Mouse (Mus musculus) cerebellum, adult 9-10 months (tissue): ENCODE results near the gene Ubl7.

ENCODE experiments used
- DNase-seq: peaks from one replicate; pipeline ENCODE4 v3.0.0; 2022

Gene Ubl7

GRCm38 (mm10) chr9:57921491-57922060, 10.8 kb downstream of the Ubl7 start:
- DNase-seq, result peak; percentile 91

GRCm38 (mm10) chr9:57922381-57922780, 11.6 kb downstream of the Ubl7 start:
- peak; percentile 56 for DNase-seq

- peak; percentile 57 for DNase-seq
Observed at GRCm38 (mm10) chr9:57923046-57923445, 12.3 kb downstream of the Ubl7 start.

- peak; percentile 28 for DNase-seq
Observed at GRCm38 (mm10) chr9:57931166-57931767, 20.5 kb downstream of the Ubl7 start.

- no peak for DNase-seq
Observed at GRCm38 (mm10) chr9:57932253-57932652, 21.5 kb downstream of the Ubl7 start.

- DNase-seq, result peak; percentile 94
Observed at GRCm38 (mm10) chr9:57932831-57933602, 22.2 kb downstream of the Ubl7 start.

- DNase-seq, result peak; percentile 93
Observed at GRCm38 (mm10) chr9:57935683-57936437, 25.1 kb downstream of the Ubl7 start.

- peak; percentile 59 for DNase-seq
Observed at GRCm38 (mm10) chr9:57937171-57937570, 26.4 kb downstream of the Ubl7 start.

GRCm38 (mm10) chr9:57937651-57938050, 26.9 kb downstream of the Ubl7 start:
- DNase-seq, result peak; percentile 85

GRCm38 (mm10) chr9:57938225-57939055, 27.7 kb downstream of the Ubl7 start:
- DNase-seq, result peak; percentile 75

GRCm38 (mm10) chr9:57939431-57940348, 28.9 kb downstream of the Ubl7 start, which contains the start of gene Sema7a:
TSS of gene Sema7a (plus strand) at chr9:57940112.
- peak; percentile 82 for DNase-seq

GRCm38 (mm10) chr9:57940349-57940794, 29.6 kb downstream of the Ubl7 start:
- peak; percentile 74 for DNase-seq

GRCm38 (mm10) chr9:57940861-57941638, 30.3 kb downstream of the Ubl7 start:
- peak; percentile 80 for DNase-seq

GRCm38 (mm10) chr9:57942039-57942438, 31.3 kb downstream of the Ubl7 start:
- peak; percentile 90 for DNase-seq

- DNase-seq, result peak; percentile 71
Observed at GRCm38 (mm10) chr9:57943067-57943466, 32.3 kb downstream of the Ubl7 start.

GRCm38 (mm10) chr9:57944572-57944971, 33.8 kb downstream of the Ubl7 start:
- DNase-seq, result peak; percentile 84

GRCm38 (mm10) chr9:57945771-57946616, 35.2 kb downstream of the Ubl7 start:
- no peak for DNase-seq

- peak; percentile 91 for DNase-seq
Observed at GRCm38 (mm10) chr9:57947381-57948030, 36.7 kb downstream of the Ubl7 start.
